Mouse (Mus musculus): Measurements from ENCODE around the gene Ifna12. TPM values are rescaled to one million over a fixed set of nuclear protein-coding genes. Genes with fewer than 3 reads are reported as not detected.
"Not testable (repeated sequence)": the region's sequence is repeated elsewhere in the genome, so short reads cannot be mapped to it uniquely, and the experiment has no call there.

The Ifna12 gene
- not detected for total RNA-seq (2021)
- long read RNA-seq, experiment 1: 0 reads
- long read RNA-seq, experiment 2: 0 reads

GRCm38 (mm10) chr4:88603276-88603675 is at the start of gene Ifna12:
Gene Ifna12 (minus strand): TSS chr4:88603376.
- DNase-seq (ENCODE audit: low spot score in 2 of 2): no peak
- intact Hi-C loops (cut with DNase I): no loop called here

DNA sequence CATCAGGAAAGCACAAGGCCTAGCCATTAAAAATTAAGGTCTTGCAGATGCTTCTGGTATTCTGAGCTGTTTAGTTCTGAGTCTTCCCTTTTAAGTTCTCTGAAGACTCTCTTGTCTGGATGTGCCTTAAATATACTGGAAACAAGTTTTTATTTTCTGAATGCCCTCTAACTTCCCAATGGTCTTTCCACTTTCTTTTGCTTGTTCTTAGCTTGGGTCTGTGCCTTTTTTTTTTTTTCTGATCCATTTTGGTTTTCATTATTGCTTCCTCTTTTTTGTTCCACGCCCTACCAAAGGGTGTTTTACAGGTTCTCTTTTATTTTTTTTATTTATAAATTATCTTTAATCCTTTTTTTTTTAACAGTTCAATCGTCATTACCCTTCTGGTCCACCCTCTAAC is 41.2 kb upstream of the Ifna12 start, which contains the start of gene Ifna13:
Gene Ifna13, minus strand, starts transcription at position 101 of the 400 bp plus-strand sequence.
- intact Hi-C loops (cut with DNase I): no loop called here
- DNase-seq (ENCODE audit: low spot score in 2 of 2): no peak

DNA sequence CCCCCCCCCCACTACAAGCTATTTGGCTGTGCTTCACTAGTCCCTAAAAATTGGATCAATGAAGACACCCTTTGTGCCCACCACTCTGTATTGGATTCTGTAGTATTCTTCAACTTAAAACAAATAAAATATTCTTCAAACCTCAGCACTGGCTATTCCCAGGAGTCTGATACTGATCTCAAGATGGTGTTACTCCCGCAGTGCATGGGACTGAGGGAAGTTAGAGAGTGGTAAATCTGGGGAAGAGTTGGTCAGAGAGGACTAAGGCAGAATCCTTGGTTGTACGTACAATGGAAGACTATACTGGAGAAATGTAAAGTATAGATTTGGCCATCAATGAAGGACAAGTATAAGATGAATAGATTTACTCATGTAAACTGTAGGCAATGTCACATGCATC is 39.4 kb upstream of the Ifna12 start:
- no peak for DNase-seq (ENCODE audit: low spot score in 2 of 2)
- intact Hi-C loops (cut with DNase I): no loop called here

DNA sequence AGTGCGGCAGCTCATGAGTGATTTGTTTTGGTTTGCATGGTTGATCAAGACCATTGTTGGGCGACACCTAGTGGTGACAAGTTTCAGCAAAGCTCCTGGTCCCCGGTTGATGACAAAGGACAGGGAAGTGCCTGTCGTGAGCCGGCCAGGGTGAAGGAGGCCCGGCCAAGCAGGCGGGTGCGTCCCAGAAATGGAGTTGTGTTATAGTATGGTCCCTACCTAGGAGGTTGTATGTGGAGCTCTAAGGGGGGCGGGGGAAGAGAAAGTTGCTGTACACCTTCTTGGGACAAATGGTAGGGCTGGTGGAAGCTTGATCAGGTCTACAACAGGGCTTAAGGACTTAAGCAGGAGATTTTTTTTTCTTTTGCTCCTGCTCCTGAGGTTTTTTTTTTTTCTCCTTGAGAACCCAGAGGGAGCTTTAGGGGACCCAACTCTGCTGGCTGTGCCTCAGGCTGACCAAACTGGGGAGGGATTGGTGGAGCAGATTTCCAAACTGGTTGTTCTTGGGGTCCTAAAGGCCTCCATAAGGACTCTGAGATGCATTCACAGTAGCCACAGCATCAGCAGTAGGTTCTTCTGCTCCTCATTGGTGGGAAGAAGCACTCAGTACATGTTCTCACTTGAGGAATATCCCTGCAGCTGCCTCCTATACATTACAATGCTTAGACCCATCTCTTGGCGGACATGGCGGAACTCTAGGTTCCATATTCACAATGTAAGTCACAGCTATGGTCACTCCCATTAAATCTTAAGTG is 38.1 kb upstream of the Ifna12 start:
- intact Hi-C loops (cut with DNase I): no loop called here

DNA sequence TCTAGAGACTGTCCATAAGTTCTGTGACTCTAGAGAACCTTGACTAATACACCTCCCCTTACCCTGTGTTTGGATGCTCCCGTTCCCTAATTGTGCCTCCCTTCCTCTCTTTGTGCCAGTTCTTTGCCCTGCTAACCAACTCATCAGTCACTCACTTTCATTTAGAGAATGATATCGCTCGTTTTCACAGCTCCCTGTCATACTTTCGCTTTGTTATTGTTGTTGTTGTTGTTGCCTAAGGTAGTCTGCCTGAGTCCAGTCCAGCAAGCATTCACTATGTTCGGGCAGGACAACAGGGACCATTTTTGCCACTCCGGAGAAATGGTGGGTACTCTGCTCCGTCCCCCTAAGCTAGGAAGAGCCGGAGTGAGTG is 37.5 kb upstream of the Ifna12 start:
- DNase-seq (ENCODE audit: low spot score in 2 of 2): no peak
- intact Hi-C loops (cut with DNase I): no loop called here

More for the DNA sequence above, 38.1 kb upstream of the Ifna12 start:
- peak; percentile 84 to 91 for DNase-seq (ENCODE audit: low spot score in 2 of 2)

DNA sequence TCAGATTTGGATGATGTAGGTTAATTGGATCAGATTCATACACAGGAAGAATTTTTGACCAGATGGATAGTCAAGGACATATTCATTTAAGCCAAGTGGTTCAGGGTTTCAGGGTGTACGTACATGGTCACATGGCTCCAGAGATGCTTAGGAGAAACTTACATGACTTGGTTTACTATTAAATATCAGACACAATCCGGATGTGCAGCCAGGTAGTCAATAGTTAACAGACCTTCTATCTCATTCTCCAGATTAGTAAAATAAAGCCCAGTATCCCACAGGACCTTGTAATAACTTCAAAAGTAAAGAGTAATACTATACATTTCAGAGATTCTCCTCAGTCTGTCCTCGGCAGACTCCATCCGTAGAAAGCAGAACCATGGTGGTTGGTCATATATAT is 31.1 kb upstream of the Ifna12 start, which contains the start of gene C87499:
Gene C87499, minus strand, starts transcription at position 101 of the 400 bp plus-strand sequence.
- intact Hi-C loops (cut with DNase I): no loop called here
- DNase-seq (ENCODE audit: low spot score in 2 of 2): no peak

GRCm38 (mm10) chr4:88592285-88592684 is 10.9 kb downstream of the Ifna12 start, which contains the start of gene Ifna9:
Gene Ifna9 (minus strand): TSS chr4:88592385.
- DNase-seq (ENCODE audit: low spot score in 2 of 2): no peak
- intact Hi-C loops (cut with DNase I): no loop called here

GRCm38 (mm10) chr4:88571698-88572097 is 31.5 kb downstream of the Ifna12 start, which contains the start of gene Ifna14:
Gene Ifna14 (minus strand): TSS chr4:88571798.
- DNase-seq (ENCODE audit: low spot score in 2 of 2): no peak
- intact Hi-C loops (cut with DNase I): no loop called here

DNA sequence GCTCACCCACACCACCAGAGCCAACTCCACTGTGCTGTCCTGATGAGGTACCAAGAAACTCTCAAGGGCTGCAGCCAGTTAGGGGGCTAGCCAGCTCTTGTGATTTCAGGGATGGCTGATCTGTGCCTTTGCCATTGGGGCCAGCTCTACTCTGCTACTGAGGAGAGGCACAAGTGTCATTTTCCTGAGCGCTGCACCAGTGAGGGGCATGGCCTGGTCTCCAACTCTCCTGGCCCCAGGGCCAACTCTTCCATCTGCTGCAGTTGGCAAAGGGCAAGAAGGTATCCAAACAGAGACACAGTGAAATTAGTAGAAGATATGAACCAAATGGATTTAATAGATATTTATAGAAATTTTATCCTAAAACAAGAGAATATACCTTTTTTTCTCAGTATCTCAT is 41.4 kb downstream of the Ifna12 start:
- intact Hi-C loops (cut with DNase I): no loop called here

DNA sequence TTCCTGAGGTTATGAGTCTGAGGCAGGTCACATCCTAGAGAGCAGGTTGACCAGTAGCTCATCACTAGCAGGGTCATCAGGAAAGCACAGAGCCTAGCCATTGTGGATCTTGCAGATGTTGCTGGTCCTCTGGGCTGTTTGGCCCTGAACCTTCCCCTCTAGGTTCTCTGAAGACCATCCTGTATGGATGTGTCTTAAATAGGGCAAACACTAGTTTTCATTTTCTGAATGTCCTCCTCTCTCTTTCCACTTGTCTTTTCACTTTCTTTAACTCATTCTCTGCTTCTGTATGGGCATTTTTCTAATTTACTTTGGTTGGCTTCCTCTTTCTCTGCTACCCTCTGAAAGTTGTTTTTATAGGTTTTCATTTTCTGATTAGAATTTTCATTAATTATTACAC is 45.0 kb downstream of the Ifna12 start, which contains the start of gene Ifna15:
Gene Ifna15, minus strand, starts transcription at position 101 of the 400 bp plus-strand sequence.
- DNase-seq (ENCODE audit: low spot score in 2 of 2); intact Hi-C loops (cut with DNase I): not testable (repeated sequence)

More for the DNA sequence above, 41.4 kb downstream of the Ifna12 start:
- DNase-seq (ENCODE audit: low spot score in 2 of 2): no peak

Other genes with a start within 250 kb of the Ifna12 start
- 1 to 10 TPM; 2.2 to 2.3 TPM for gene Hacd4, start 164.4 kb downstream of the Ifna12 start, total RNA-seq (2021)
- not detected for gene Ifnb1, start 80.6 kb downstream of the Ifna12 start, total RNA-seq (2021)
- not detected for gene Ifna15, start 45.1 kb downstream of the Ifna12 start, total RNA-seq (2021)
- not detected for gene Ifna14, start 31.6 kb downstream of the Ifna12 start, total RNA-seq (2021)
- not detected for gene Ifna9, start 11.0 kb downstream of the Ifna12 start, total RNA-seq (2021)
- not detected for gene C87499, start 31.0 kb upstream of the Ifna12 start, total RNA-seq (2021)
- gene Ifna13, start 41.1 kb upstream of the Ifna12 start, total RNA-seq (2021): not detected
- gene Ifna16, start 73.5 kb upstream of the Ifna12 start, total RNA-seq (2021): not detected
- gene Ifna2, start 80.5 kb upstream of the Ifna12 start, total RNA-seq (2021): not detected
- not detected for gene Ifnab, start 88.0 kb upstream of the Ifna12 start, total RNA-seq (2021)
- 1 to 10 TPM; 1.0 to 1.5 TPM for gene Gm26566, start 118.4 kb upstream of the Ifna12 start, total RNA-seq (2021)
- gene Klhl9, start 119.1 kb upstream of the Ifna12 start, total RNA-seq (2021): 100 to 1,000 TPM; 103 to 104 TPM
- gene Gm13271, start 151.5 kb upstream of the Ifna12 start, total RNA-seq (2021): not detected
- not detected for gene Gm13283, start 156.7 kb upstream of the Ifna12 start, total RNA-seq (2021)
- not detected for gene Gm13290, start 170.5 kb upstream of the Ifna12 start, total RNA-seq (2021)
- gene Gm13289, start 173.5 kb upstream of the Ifna12 start, total RNA-seq (2021): not detected
- not detected for gene Gm13272, start 176.5 kb upstream of the Ifna12 start, total RNA-seq (2021)
- not detected for gene Ifnz, start 178.8 kb upstream of the Ifna12 start, total RNA-seq (2021)
- not detected for gene Gm13276, start 182.3 kb upstream of the Ifna12 start, total RNA-seq (2021)
- not detected for gene Gm13277, start 185.3 kb upstream of the Ifna12 start, total RNA-seq (2021)
- not detected for gene Gm13278, start 188.2 kb upstream of the Ifna12 start, total RNA-seq (2021)
- gene Gm13275, start 191.1 kb upstream of the Ifna12 start, total RNA-seq (2021): not detected
- not detected for gene Gm13279, start 194.0 kb upstream of the Ifna12 start, total RNA-seq (2021)
- not detected for gene Gm13285, start 196.3 kb upstream of the Ifna12 start, total RNA-seq (2021)
- gene Gm13287, start 199.9 kb upstream of the Ifna12 start, total RNA-seq (2021): not detected
- gene Gm13288, start 202.2 kb upstream of the Ifna12 start, total RNA-seq (2021): not detected
- gene Ifna7, start 212.9 kb upstream of the Ifna12 start, total RNA-seq (2021): not detected
- not detected for gene Ifna11, start 216.6 kb upstream of the Ifna12 start, total RNA-seq (2021)
- gene Ifna6, start 224.0 kb upstream of the Ifna12 start, total RNA-seq (2021): not detected
- not detected for gene Ifna5, start 232.1 kb upstream of the Ifna12 start, total RNA-seq (2021)
- not detected for gene Ifna4, start 238.5 kb upstream of the Ifna12 start, total RNA-seq (2021)
- not detected for gene Ifna1, start 246.7 kb upstream of the Ifna12 start, total RNA-seq (2021)